Mouse (Mus musculus): ENCODE measurements around the gene Mindy1.

Mindy1 gene

DNA sequence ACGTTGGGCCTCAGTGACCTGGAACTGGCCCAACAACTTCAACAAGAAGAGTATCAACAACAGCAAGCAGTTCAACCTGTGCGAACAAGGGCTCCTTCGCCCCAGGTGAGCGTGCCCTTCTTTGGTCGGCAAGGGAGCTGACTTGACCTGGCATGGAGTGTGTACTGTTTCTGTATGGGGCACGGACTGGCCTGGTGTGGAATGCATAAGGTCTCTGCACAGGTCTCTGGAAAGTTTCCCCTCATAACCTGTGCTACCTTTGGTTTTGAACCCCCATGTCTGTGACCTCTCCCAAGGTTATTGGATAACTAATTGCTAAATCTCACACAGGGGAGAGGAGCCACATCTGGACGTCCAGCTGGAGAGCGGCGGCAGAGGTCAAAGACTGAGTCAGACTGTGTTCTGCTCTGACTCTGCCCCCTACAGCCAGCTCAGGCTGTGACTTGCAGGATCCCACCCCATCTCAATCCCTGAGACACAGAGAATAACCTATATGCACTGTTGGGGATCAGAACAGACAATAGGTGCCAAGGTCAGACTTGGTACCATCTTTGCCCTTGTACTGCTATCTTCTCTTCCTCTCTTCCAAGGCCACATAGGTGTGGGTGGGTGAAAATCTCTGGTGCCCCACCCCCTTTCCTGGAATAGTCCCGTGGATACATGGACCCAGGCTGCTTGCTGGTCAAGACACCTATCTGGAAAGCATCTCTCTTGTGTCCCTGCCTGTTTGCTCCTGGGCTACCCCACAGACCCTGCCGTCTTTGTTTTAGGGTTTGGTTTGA is 14.4 kb downstream of the Mindy1 start:
- DNase-seq = peak; percentile 84

DNA sequence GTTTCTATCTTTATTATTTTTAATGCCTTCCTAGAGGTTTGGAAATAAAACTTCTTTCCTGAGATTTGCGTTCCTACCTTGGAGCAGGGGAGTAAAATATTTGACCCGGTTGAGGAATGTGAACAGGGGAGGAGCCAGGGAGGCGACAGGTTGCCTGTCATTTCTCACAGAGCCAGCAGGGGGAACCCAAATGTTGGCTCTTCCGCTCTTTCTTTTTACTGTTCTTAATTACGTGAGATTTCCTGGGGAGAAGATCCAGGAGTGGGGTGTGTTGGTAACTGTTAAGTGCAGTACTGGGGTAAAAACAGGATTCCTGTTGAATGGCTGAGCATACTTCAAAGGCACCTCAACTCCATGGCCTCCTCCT is 14.9 kb downstream of the Mindy1 start:
- peak; percentile 65 for DNase-seq

DNA sequence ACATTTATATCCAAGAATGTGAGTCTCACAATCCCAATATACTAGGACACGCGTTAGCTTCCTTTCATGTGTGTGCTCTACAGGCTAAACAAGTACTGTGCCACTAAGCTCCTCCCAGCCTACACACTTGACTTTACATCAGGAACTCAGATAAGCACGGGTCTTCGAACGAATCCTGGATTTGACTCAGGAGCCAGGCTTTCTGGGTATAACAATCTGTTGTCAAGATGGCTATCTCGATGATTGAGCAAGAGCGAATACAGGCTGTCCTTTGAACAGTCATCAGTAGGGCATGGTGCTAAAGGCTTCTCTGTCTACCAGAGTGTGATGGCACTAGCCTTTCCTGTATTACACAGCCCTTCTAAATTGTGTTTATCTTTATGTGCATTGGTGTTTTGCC is 16.9 kb downstream of the Mindy1 start:
- DNase-seq = no peak

DNA sequence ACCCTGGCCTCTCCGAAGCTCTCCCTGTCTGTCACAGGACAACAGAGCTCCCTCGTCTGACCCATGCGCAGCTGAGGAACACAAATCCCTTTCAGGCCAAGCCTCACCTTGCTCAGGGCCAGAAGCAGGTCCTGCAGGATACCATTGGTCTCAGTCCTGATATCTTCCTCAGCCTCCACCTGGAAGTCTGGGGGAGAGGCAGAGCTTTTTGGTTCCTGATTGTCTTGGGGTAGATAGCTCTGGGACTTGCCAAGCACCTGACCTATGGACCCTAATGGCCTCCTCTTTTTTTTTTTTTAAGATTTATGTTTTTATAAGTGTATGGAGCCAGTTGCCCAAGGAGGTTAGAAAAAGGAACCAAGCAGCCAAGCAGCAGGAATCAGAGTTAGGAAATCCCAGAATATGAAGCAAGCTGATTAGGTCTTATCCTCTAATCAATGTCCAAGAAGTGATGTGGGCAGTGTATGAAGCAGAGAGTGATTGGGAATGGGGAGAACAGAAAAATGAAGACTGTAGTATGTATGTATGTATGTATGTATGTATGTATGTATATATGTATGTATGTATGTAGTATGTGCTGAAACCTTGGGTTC is 20.2 kb downstream of the Mindy1 start:
- DNase-seq = no peak

DNA sequence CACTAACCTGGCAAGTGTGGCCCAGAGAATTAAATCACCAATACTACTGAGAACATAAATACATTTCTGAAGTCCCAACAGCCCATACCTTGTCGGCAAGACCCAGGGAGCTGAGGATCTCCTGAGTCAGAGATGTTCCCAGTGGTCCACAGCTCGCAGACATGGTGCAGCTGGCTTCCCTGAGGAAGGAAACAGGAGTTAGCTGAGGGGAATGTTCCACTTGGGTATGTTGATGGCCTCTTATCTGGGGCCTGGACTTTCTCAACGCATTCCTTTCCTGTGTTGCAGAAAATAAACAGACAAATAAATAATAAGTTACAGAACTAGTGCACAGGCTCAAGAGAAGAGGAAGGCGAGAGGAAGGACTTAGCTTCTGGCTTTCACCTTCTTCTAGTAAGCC is 25.1 kb downstream of the Mindy1 start:
- no peak for DNase-seq

DNA sequence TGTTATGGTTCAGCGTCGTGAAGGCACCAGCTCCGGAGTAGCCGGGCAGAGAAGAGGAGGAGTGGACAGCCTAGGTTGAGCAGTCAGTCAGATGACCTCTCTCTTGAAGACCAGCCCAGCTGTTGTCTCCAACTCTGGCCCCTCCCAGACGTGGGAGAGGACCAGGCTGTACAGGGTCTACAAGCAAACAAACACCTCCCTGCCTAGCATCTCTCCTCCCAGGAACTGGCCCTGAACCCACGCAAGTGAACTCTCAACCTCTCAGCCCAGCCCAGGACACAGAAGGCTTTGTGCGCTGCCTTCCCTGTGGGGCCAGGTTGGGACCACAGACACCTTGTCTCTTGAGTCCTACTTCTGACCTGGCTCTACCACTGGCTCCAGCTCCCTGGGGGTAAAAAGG is 26.0 kb downstream of the Mindy1 start, which contains the start of gene Anxa9:
Gene Anxa9, minus strand, starts transcription at position 77 of the 400 bp plus-strand sequence.
- no peak for DNase-seq

DNA sequence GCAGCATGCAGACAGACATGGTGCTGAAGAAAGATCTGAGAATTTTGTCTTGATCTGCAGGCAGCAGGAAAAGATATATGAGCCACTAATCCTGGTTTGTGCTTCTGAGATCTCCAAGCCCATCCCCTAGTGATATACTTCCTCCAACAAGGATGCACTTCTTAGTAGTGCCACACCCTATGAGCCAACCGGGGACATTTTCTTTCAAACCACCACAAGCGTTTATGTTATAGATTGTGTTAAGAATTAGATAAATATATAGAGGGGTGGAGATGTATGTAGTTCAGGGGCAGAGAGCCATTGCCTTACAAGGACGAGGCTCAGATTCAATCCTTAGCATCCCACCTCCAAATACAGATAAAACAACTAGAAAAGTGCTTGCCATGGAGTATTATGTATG is 29.4 kb downstream of the Mindy1 start:
- DNase-seq = no peak

DNA sequence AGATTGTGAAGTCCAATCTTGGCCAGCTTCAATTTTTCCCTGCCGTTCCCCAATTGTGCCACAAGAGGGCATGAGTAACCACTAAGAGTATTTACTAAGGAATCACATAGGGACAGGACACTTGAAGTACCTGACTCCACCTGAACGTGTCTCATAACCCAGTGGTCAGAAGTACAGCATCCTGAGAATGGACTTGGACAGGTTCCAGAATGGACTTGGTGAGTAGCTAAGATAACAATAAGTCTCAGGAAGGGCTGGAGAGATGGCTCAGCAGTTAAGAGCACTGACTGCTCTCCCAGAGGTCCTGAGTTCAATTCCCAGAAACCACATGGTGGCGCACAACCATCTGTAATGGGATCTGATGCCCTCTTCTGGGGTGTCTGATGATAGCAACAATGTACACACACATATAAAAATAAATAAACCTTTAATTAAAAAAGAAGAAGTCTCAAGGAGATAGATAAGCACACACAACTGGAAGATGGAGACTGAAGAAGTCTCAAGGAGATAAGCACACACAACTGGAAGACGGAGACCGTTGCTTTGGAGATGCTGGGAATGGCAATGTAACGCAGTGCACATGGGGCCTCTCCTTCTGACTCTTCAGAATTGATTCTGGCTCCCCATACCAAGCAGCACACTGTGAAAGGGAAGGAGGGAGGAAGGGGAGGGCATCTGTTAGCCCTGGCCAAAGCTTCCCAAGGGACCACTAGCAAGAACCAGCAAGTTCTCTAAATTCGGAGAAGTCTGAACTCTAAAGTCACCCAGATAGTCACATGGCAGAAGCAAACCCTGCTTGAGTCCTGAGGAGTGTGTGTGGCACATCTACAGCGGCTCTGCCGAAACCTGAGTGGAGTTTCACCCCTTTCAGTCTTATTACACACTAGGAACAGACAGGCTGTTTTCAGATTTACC is 30.1 kb downstream of the Mindy1 start:
- peak; percentile 83 for DNase-seq

DNA sequence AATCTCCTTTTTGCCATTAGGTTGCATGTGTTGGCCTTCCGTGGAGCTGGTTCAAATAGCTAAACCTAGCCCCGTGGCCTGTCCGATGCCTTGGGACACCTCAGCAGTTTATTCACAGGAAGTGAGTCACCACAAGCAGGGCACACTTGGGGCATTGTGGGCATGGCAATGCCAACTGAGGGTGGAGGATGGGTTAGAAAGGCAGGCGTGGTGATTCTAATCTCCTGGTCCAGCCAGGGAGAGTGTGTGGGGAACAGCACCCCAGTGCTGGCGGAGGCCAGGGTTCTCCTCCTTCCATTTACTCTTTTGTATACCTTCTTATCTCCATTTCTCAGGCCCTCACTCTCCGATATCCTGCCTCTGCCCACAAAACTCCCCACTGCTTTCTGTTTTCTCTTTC is 31.5 kb downstream of the Mindy1 start:
- DNase-seq = no peak

DNA sequence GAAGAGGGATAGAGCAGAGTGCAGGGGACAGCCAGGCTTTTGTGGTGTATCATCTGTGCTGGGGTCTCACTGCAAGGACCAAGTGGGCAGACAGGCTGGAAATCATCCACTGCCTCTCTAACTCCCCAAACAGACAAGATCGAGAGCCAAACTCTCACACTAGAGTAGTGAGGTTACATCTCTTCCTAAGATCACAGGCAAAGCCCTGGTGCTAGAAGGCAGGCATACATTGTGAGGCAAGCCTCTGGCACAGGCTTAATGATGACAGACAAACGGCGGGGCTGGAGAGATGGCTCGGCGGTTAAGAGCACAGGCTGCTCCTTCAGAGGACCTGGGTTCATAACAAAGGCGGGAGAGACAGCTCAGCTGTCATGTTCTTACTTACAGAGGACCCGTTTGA is 32.3 kb downstream of the Mindy1 start:
- DNase-seq = no peak

DNA sequence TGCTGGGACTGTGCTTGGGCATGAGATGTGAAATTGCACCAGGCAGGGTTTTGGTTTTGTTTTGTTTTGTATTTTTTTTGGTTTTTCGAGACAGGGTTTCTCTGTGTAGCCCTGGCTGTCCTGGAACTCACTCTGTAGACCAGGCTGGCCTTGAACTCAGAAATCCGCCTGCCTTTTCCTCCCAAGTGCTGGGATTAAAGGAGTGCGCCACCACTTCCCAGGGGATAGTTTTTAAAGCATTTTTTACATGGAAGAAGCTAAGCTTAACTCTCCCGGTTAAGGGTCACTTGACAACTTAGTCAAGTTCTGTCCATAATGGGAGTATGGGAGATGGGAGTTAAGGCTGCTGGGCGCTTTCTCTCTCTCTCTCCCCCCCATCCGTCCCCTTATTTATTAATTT is 32.9 kb downstream of the Mindy1 start:
- no peak for DNase-seq

DNA sequence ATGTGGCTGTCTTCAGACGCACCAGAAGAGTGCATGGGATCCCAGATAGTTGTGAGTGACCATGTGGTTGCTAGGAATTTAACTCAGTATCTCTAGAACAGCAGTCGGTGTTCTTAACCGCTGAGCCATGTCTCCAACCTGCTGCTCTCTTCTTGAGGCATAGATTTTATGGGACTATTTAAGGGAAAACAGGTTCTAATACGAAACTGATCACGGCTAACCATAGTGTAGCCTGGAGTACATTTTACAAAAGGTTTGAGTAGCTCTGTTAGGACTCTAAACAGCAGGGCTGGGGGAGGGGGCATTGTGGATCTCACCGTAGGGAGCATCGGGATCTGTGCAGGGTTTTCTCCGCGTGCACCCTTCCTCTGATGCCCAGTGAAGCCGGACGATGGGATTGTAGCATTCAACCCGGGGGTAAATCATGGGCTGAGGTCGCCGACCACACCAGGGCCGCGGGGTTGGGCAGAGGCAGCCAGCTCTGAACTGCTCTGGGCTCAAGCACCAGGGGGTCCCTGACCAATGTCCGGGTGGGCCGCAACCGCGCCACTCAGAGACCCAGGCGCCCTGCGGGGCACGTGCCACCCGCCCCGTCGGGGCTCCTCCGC is 33.4 kb downstream of the Mindy1 start, which contains the start of gene Cers2:
Gene Cers2, plus strand, starts transcription at position 306 of the 608 bp plus-strand sequence.
- DNase-seq = no peak

DNA sequence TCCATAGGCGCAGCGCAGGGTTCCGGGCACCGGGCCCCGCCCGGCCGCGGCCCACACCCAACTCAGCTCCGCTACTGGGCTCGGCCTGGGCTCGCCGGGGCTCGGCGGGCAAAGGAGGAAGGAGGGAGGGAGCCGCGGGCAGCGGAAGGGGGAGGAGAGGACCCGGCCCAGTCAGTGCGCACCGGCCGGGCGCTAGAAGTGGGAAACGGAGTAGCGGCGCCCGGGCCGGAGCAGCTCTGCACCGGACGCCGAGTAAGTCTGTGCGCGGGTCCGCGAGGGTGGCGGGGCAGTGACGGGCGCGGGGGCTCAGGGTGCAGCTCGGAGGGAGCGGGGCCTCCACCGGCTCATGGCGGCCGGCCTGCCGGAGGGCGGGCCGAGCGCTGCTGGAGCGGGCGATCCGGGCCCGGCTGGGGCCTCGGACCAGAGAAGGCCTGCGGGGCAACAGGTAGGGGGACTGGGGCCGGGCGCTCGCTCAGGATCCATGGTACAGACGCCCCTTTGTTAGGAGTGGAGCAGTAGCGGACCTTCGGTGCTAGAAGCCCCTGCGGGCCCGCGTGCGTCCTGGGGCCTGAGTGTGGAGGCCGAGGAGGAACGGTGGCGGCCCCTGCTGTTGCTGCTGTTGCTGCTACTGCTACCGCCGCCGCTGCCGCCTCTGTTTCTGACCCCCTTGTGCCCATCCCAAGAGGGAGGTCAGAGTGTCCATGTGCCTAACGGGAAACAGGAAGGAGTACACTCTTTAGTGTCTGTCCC is 34.1 kb downstream of the Mindy1 start:
- peak; percentile 88 for DNase-seq

DNA sequence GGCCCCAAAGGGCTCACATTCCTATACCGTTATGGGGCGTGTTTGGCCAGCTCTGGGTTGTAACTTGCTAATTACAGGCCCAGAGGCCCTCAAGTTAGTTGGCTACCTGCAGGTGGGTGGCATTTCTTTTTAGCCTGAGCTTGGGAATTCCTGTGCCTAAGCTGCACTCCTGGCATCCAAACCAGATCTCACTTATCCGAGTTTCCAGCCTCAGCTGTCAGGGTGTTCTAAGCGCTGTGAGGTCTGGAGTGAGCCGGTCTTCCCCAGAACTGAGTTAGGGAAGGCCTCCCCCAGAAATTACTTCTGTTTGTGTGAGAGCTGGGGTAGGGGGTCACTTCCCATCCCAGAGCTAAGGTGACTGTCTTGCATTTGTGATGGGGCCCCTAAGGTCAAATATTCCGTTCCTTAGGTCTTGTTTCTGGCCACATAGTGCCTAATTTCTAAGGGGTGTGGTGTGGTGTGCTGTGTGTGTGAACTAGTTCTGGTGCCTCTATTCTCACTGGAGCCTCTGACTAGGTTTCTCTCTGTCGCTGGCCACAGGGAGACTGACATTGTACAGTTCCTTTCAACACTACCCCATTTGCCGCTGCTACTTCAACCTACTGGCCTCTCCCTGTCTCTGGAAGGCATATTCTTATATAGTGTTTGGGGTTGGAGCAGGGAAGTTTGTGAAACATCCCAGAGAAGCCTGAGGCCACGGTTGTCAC is 34.9 kb downstream of the Mindy1 start:
- DNase-seq = no peak

DNA sequence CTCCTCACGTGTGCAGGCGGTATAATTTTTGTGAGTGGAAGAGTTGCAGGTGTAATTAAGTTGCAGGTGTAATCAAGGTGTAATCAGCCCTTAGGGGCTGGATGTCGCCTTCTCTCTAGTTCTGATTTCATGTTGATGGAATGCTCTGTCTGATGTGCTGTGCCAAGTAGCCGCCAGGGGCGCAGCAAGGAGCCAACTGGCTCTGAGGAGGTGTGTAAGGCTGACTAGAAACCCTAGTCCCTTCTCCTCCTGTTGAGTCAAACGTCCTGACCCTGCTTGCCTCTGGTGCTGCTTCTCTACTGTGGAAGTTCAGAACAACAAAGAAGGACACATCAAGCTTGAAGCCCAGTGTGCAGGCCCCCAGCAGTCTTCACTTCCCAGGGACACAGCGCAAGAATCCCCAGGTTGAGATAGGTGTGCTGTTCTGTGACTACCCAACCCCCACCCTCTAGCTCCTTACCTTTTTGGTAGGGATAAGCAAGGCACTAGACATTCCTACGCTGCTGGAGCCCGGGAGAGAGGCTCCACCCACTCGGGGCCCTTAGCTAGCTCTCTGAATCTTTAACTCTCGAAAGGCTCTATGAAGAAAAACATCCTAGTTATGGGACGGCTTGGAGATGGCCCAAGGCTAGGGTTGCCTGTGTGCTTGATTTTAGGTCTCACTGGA is 36.4 kb downstream of the Mindy1 start:
- peak; percentile 83 for DNase-seq

DNA sequence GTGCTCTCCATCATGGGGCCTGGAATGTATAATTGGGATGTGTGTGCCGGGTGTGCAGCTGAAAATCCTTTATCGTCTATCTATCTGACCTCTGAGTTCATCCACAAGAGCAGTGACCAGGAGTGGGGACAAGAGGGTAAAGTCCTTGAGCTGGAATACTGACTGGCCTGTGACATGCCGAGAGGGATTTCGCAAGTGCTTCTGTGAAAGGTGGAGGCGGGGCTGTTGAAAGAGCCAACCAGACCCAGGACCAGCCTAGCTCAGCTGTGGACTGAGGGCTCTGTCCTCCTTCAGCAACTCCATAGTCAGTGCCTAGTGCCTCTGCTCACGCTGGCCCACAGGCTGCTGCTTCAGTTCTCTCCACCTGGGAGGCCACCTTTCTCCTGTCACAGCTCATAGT is 37.4 kb downstream of the Mindy1 start:
- peak; percentile 91 for DNase-seq

DNA sequence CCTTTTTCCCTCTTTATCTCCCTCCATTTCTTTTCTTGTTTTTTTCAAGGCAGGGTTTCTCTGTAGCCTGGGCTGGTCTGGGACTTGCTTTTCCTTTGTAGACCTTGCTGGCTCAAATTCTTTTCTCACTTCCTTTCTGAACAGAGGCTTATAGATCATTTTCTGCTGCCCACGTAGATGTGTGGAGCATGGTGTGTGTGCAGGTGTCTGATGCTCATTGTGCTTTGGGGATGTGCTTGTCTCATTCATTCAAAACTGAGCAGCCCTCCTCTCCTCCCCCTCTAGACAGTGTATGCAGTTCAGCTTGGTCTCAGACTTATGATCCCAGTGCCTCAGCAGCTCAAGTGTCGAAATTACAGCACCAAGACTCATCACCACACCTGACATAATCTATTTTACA is 38.0 kb downstream of the Mindy1 start:
- no peak for DNase-seq

DNA sequence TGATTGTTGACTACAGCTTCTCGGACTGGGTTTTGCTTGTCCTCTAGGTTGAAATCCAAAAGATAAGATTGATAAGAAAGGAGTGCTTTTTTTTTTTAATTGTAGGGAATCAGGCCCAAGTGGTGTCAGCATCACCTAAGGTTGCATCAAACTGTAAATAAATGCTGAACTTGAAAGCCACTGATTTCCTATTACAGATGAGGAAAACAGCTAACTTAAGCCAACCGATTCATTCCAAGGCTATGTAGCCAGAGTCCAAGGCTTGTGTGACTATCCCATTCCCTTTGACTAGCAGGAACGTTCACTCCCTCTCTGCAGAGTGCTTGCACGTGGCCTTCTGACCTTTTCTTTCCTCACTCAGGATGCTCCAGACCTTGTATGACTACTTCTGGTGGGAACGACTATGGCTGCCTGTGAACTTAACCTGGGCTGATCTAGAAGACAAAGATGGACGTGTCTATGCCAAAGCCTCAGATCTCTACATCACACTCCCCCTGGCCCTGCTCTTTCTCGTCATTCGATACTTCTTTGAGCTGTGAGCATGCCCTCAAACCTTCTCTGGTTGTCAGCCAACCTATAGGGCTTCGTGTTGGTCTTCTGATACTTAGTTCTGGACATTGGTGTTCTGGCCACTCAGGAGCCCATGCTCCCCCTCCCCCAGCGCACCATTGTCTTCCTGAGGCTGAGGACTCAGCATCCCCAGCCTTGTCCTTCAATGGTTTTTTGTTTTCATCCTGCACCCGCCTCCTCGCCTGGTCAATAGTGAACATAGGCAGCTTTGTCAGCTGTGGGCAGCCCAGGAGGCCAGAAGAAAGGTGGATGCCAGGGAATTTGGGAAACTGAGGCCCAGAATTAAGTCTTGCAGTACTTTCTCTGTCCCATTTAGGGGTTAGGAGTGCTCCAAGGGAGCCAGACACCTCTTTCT is 38.8 kb downstream of the Mindy1 start:
- no peak for DNase-seq

DNA sequence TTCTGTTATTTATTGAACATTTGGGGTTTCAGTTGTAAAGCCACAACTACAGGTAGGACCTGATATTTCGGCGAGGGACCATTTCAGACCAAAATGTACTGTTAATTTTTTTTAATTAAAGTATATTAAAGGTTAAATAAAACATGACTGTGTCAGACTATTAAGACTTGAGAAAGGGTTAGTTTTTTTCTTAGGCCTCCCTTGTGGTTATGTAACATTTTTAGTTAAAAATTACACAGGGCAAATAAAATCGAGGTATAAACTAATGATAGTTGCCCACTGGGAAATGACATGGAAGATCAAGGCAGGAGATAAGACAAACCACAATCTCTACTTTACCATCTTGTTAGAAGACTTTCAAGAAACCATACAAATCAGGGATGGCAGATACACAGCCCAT is 42.3 kb downstream of the Mindy1 start:
- DNase-seq = no peak

Data from kidney, adult 11 months (tissue).